Mouse (Mus musculus) heart, embryonic 16.5 days (tissue): ENCODE results near the gene Irak2. TPM values are rescaled to one million over a fixed set of nuclear protein-coding genes. Genes with fewer than 3 reads are reported as not detected.

Source experiments
- ATAC-seq: fragments of 200-750 bp; cut with Nextera tagmentation; replicated peaks from 2 replicates; pipeline ENCODE4 v1.8.0; 2017; ENCODE audit warnings: moderate number of reproducible peaks; ENCODE audit not compliant: insufficient read depth, low FRiP score; ENCODE audit errors: extremely low read depth
- H3K27ac ChIP-seq: fragments of 300-500 bp; sonication (generic); 2 replicates; pipeline ENCODE4 v1.5.1; 2014; ENCODE audit warnings: mild to moderate bottlenecking, low read length, control low read depth, moderate library complexity
- H3K27me3 ChIP-seq: fragments of 300-500 bp; sonication (generic); 2 replicates; pipeline ENCODE4 v1.6.1; 2014; ENCODE audit warnings: low read length, mixed read lengths; ENCODE audit not compliant: control insufficient read depth, insufficient read depth
- H3K36me3 ChIP-seq: fragments of 300-500 bp; sonication (generic); 2 replicates; pipeline ENCODE4 v1.6.1; 2014; ENCODE audit not compliant: control insufficient read depth, insufficient read depth
- H3K4me1 ChIP-seq: fragments of 300-500 bp; sonication (generic); 2 replicates; pipeline ENCODE4 v1.6.1; 2014; ENCODE audit warnings: low read length, mixed read lengths; ENCODE audit not compliant: control insufficient read depth, insufficient read depth
- H3K4me2 ChIP-seq: fragments of 300-500 bp; sonication (generic); 2 replicates; pipeline ENCODE4 v1.6.1; 2014; ENCODE audit warnings: low read depth, mild to moderate bottlenecking, control low read depth, low read length
- H3K4me3 ChIP-seq: fragments of 300-500 bp; sonication (generic); 2 replicates; pipeline ENCODE4 v1.5.1; 2014; ENCODE audit warnings: mild to moderate bottlenecking, control low read depth, low read length
- H3K9ac ChIP-seq: fragments of 300-500 bp; sonication (generic); 2 replicates; pipeline ENCODE4 v1.6.1; 2014; ENCODE audit warnings: low read length, control low read depth
- H3K9me3 ChIP-seq: fragments of 300-500 bp; sonication (generic); replicated peaks from 2 replicates; pipeline ENCODE4 v1.6.1; 2016; ENCODE audit warnings: low read length; ENCODE audit not compliant: control insufficient read depth
- WGBS: fragments of 180-500 bp; shearing (Covaris S2); extraction: QIAGEN DNeasy Blood & Tissue Kit; methylation state at CpG from one replicate; pipeline ENCODE4 v1.1.7; 2014; 5-methylcytosine and 5-hydroxymethylcytosine counted together
- polyA plus RNA-seq: library from polyadenylated mRNA; unstranded; fragments of >200 nt; fragmentation: Nextera tagmentation; extraction: Ambion mirVana; gene quantifications from 2 replicates; pipeline ENCODE4 v1.2.1, GENCODE M21; 2015

Irak2 gene
- 5.0 and 5.5 TPM in 2 replicates for polyA plus RNA-seq

GRCm38 (mm10) chr6:113638302-113639040 is at the start of gene Irak2:
Irak2 (plus strand) TSS chr6:113638467.
- Histone ChIP-seq H3K4me1 (no peaks in the 10 kb centered on the region), H3K4me3 (peak within 1 kb of the TSS; percentile 59), H3K9ac (peak within 1 kb of the TSS; percentile 81), H3K9me3 (no peaks in the 10 kb centered on the region), H3K27me3 (no peaks in the 10 kb centered on the region), H3K4me2 (peak within 1 kb of the TSS; percentile 71), H3K27ac (peak within 1 kb of the TSS; percentile 28; the same call in 1 of the 2 replicates), H3K36me3 (no peaks in the 10 kb centered on the region)
- WGBS, result 9% methylated on average over 37 of the region's 37 CpGs
- ATAC-seq, result peak; percentile 93

- no peak overlapping the region for H3K27ac ChIP-seq
- H3K27me3 ChIP-seq, result no peaks in the 10 kb centered on the region
- H3K4me3 ChIP-seq, result no peak overlapping the region
- no peak for ATAC-seq
- WGBS, result 89% methylated on average over 2 of the region's 2 CpGs
- no peaks in the 10 kb centered on the region for H3K36me3 ChIP-seq
- no peak overlapping the region for H3K4me2 ChIP-seq
- H3K9me3 ChIP-seq, result no peaks in the 10 kb centered on the region
- H3K4me1 ChIP-seq, result no peaks in the 10 kb centered on the region
- no peak overlapping the region for H3K9ac ChIP-seq
These were observed 45.6 kb upstream of the Irak2 start for GRCm38 (mm10) chr6:113592637-113593036.

- Histone ChIP-seq H3K4me3 (no peak overlapping the region), H3K36me3 (no peaks in the 10 kb centered on the region), H3K27me3 (no peaks in the 10 kb centered on the region), H3K9ac (no peak overlapping the region), H3K9me3 (no peaks in the 10 kb centered on the region), H3K27ac (no peak overlapping the region), H3K4me2 (no peak overlapping the region), H3K4me1 (0 out of 2 replicates have a peak, but pooled peaks cover 2% of the 10 kb centered on the region)
- 82% methylated on average over 4 of the region's 4 CpGs for WGBS
- ATAC-seq, result no peak
These were observed 40.3 kb upstream of the Irak2 start for GRCm38 (mm10) chr6:113597945-113598344.

GRCm38 (mm10) chr6:113599833-113600232 is 38.4 kb upstream of the Irak2 start:
- no peak overlapping the region for H3K27ac ChIP-seq
- H3K27me3 ChIP-seq, result no peaks in the 10 kb centered on the region
- no peak for ATAC-seq
- 62% methylated on average over 5 of the region's 5 CpGs for WGBS
- H3K4me2 ChIP-seq, result no peak overlapping the region
- H3K9ac ChIP-seq, result no peak overlapping the region
- H3K36me3 ChIP-seq, result no peaks in the 10 kb centered on the region
- H3K4me1 ChIP-seq, result 0 out of 2 replicates have a peak, but pooled peaks cover 5% of the 10 kb centered on the region
- no peaks in the 10 kb centered on the region for H3K9me3 ChIP-seq
- H3K4me3 ChIP-seq, result no peak overlapping the region

GRCm38 (mm10) chr6:113600543-113601139 is 37.6 kb upstream of the Irak2 start, which contains the start of gene Fancd2os:
Fancd2os (minus strand) TSS chr6:113600715.
- H3K9ac ChIP-seq, result no peak within 1 kb of the TSS
- no peaks in the 10 kb centered on the region for H3K36me3 ChIP-seq
- no peak within 1 kb of the TSS for H3K27ac ChIP-seq
- no peaks in the 10 kb centered on the region for H3K27me3 ChIP-seq
- 57% methylated on average over 23 of the region's 23 CpGs for WGBS
- H3K4me1 ChIP-seq, result peaks cover 10% of the 10 kb centered on the region
- ATAC-seq, result no peak
- no peak within 1 kb of the TSS for H3K4me2 ChIP-seq
- no peaks in the 10 kb centered on the region for H3K9me3 ChIP-seq
- no peak within 1 kb of the TSS for H3K4me3 ChIP-seq

- no peak overlapping the region for H3K9ac ChIP-seq
- no peaks in the 10 kb centered on the region for H3K27me3 ChIP-seq
- H3K4me3 ChIP-seq, result no peak overlapping the region
- H3K4me2 ChIP-seq, result no peak overlapping the region
- H3K36me3 ChIP-seq, result no peaks in the 10 kb centered on the region
- ATAC-seq, result no peak
- H3K27ac ChIP-seq, result no peak overlapping the region
- H3K4me1 ChIP-seq, result peaks cover 17% of the 10 kb centered on the region
- H3K9me3 ChIP-seq, result no peaks in the 10 kb centered on the region
- WGBS, result 87% methylated on average over 6 of the region's 6 CpGs
These were observed 35.4 kb upstream of the Irak2 start for GRCm38 (mm10) chr6:113602821-113603220.

- ATAC-seq, result no peak
- Histone ChIP-seq H3K36me3 (no peaks in the 10 kb centered on the region), H3K9me3 (no peaks in the 10 kb centered on the region), H3K4me3 (peak overlapping the region; percentile 99), H3K9ac (peak overlapping the region; percentile 94), H3K27ac (peak overlapping the region; percentile 86), H3K4me2 (peak overlapping the region; percentile 70), H3K27me3 (no peaks in the 10 kb centered on the region), H3K4me1 (peaks cover 17% of the 10 kb centered on the region)
- 56% methylated on average over 12 of the region's 12 CpGs for WGBS
These were observed 34.3 kb upstream of the Irak2 start for GRCm38 (mm10) chr6:113603993-113604392.

- Histone ChIP-seq H3K4me2 (peak within 1 kb of the TSS; percentile 91), H3K27ac (peak within 1 kb of the TSS; percentile 86), H3K4me1 (peaks cover 17% of the 10 kb centered on the region), H3K27me3 (no peaks in the 10 kb centered on the region), H3K36me3 (no peaks in the 10 kb centered on the region), H3K9ac (peak within 1 kb of the TSS; percentile 94), H3K4me3 (peak within 1 kb of the TSS; percentile 99), H3K9me3 (no peaks in the 10 kb centered on the region)
- peak; percentile 91 for ATAC-seq
- WGBS, result under 1% methylated on average over 63 of the region's 65 CpGs
These were observed 33.6 kb upstream of the Irak2 start, which contains the start of gene Brk1 for GRCm38 (mm10) chr6:113604432-113605223. Brk1 (plus strand) TSS chr6:113604772.
